Mouse (Mus musculus) heart, postnatal 0 days (tissue): ENCODE measurements at regions not wholly inside any gene's neighbourhood (a gene's known extent, or its start where the extent isn't known, plus 50 kb on each side); places are given as distances from the start of the nearest gene placed in this dataset.
A peak's percentile ranks its signal among the peaks of the same experiment; 100 is the strongest.

Experiments used
- ATAC-seq: fragments of 200-750 bp; cut with Nextera tagmentation; 2 replicates; pipeline ENCODE4 v1.8.0; 2017; ENCODE audit warnings: low read depth, moderate number of reproducible peaks, moderate library complexity; ENCODE audit not compliant: insufficient read depth
- DNase-seq: peaks from one replicate; pipeline ENCODE4 v3.0.0-alpha.2; 2016; ENCODE audit warnings: low spot score
- H3K27ac ChIP-seq: fragments of 300-500 bp; sonication (generic); 2 replicates; pipeline ENCODE4 v1.5.1; 2014; ENCODE audit warnings: low read depth, mild to moderate bottlenecking
- H3K27me3 ChIP-seq: fragments of 300-500 bp; sonication (generic); 2 replicates; pipeline ENCODE4 v1.6.1; 2014; ENCODE audit warnings: low read length, mixed read lengths; ENCODE audit not compliant: control insufficient read depth, insufficient read depth
- H3K36me3 ChIP-seq: fragments of 300-500 bp; sonication (generic); replicated peaks from 2 replicates; pipeline ENCODE4 v1.6.1; 2014; ENCODE audit warnings: low read length, mixed read lengths; ENCODE audit not compliant: control insufficient read depth, insufficient read depth
- H3K4me1 ChIP-seq: fragments of 300-500 bp; sonication (generic); 2 replicates; pipeline ENCODE4 v1.6.1; 2014; ENCODE audit warnings: antibody characterized with exemption; ENCODE audit not compliant: control insufficient read depth, insufficient read depth
- H3K4me2 ChIP-seq: fragments of 300-500 bp; sonication (generic); 2 replicates; pipeline ENCODE4 v1.6.1; 2014; ENCODE audit warnings: low read depth, mild to moderate bottlenecking, low read length, moderate library complexity
- H3K4me3 ChIP-seq: fragments of 300-500 bp; sonication (generic); 2 replicates; pipeline ENCODE4 v1.5.1; 2014; ENCODE audit warnings: low read depth, low read length
- H3K9ac ChIP-seq: fragments of 300-500 bp; sonication (generic); replicated peaks from 2 replicates; pipeline ENCODE4 v1.6.1; 2014; ENCODE audit warnings: low read depth, low read length, mixed read lengths
- H3K9me3 ChIP-seq: fragments of 300-500 bp; sonication (generic); replicated peaks from 2 replicates; pipeline ENCODE4 v1.6.1; 2016; ENCODE audit warnings: low read length; ENCODE audit not compliant: control insufficient read depth
- CTCF ChIP-seq: IDR thresholded peaks from 2 replicates; pipeline ENCODE4 v1.5.1; 2016; ENCODE audit warnings: antibody characterized with exemption, control low read depth, low read depth
- EP300 ChIP-seq: IDR thresholded peaks from 2 replicates; pipeline ENCODE4 v1.6.1; 2016; ENCODE audit warnings: antibody characterized with exemption, low read depth
- WGBS: fragments of 180-500 bp; shearing (Covaris S2); extraction: QIAGEN DNeasy Blood & Tissue Kit; methylation state at CpG from one replicate; pipeline ENCODE4 v1.1.7; 2014; 5-methylcytosine and 5-hydroxymethylcytosine counted together

DNA sequence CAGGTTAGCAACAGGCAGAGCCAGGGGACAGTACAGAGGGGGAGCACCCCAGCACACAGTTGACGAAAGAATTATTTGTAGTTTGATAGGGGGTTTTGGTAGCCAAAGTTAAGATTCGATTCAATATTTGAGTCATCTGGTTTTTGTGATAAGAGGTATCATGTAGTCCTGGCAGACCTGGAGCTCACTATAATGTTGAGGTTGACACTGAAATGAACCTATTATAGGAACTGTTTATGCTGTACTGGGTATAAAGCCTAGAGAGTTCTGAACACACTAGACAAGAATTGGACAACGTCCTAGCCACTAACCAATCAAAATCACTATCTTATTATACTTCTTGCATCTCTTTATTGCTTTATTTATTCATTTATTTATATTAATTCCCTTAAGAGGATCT is 284.4 kb upstream of the Thbs1 start:
- ATAC-seq (no peak), DNase-seq (no peak)
- Histone ChIP-seq H3K4me1 (peaks cover 9% of the 10 kb centered on the region; the same call in 1 of the 2 replicates), H3K27ac (no peak overlapping the region), H3K9ac (no peak overlapping the region), H3K36me3 (no peaks in the 10 kb centered on the region), H3K9me3 (no peaks in the 10 kb centered on the region), H3K4me3 (no peak overlapping the region), H3K27me3 (no peaks in the 10 kb centered on the region), H3K4me2 (no peak overlapping the region)
- TF ChIP-seq EP300, result no peak
- TF ChIP-seq CTCF, result no peak
- 71% methylated on average over 3 of the region's 3 CpGs for WGBS

DNA sequence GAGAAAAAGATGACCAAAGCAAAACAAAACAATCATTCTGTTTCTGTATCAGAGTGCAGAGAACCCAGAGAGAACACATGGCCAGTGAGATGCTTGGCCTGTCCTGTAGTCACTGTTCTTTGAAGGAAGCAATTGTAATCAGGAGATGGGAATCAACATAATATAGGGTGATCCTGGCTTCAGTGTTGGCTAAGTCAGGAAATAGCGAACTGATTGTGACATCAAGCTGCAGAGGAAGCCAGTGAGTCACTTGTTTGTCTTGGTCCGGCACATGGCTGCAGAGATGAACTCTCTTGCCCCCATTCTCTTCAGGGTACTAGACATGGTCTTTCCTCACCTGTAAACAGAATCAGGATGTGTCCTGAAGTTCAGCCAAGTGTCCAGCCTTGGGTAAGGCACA is 273.3 kb upstream of the Thbs1 start:
- H3K36me3 ChIP-seq, result no peaks in the 10 kb centered on the region
- H3K4me3 ChIP-seq, result no peak overlapping the region
- 44% methylated on average over 2 of the region's 2 CpGs for WGBS
- ATAC-seq, result peak; percentile 57; the same call in 1 of the 2 replicates
- no peak overlapping the region for H3K27ac ChIP-seq
- H3K4me1 ChIP-seq, result no peaks in the 10 kb centered on the region
- H3K9ac ChIP-seq, result no peak overlapping the region
- H3K27me3 ChIP-seq, result no peaks in the 10 kb centered on the region
- DNase-seq, result peak; percentile 56
- H3K9me3 ChIP-seq, result no peaks in the 10 kb centered on the region
- TF ChIP-seq CTCF, result no peak
- TF ChIP-seq EP300, result peak; percentile 78
- no peak overlapping the region for H3K4me2 ChIP-seq

DNA sequence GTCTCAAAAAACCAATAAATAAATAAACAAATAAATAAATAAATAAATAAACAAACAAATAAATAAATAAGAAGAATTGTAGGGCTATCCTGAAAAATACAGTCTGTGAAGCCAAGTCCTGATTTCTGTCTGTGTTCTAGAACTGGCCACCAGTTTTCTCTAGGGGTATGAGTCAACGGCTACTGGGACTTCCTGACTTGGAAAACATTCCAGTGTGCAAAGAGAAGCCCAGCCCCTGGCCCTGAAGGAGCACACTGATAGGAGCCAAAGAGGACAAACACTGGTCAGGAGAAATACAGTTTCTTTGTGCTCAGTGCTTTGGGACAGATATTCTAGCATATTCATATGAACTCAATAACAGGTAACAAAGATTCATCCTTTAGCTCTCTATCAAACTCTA is 271.3 kb upstream of the Thbs1 start:
- H3K4me3 ChIP-seq, result no peak overlapping the region
- ATAC-seq (peak; percentile 33; the same call in 1 of the 2 replicates), DNase-seq (peak; percentile 35)
- no peaks in the 10 kb centered on the region for H3K27me3 ChIP-seq
- 35% methylated on average over 1 of the region's 1 CpGs for WGBS
- H3K4me2 ChIP-seq, result no peak overlapping the region
- H3K27ac ChIP-seq, result no peak overlapping the region
- TF ChIP-seq CTCF (no peak), EP300 (no peak)
- H3K36me3 ChIP-seq, result no peaks in the 10 kb centered on the region
- no peaks in the 10 kb centered on the region for H3K9me3 ChIP-seq
- H3K4me1 ChIP-seq, result no peaks in the 10 kb centered on the region
- H3K9ac ChIP-seq, result no peak overlapping the region

DNA sequence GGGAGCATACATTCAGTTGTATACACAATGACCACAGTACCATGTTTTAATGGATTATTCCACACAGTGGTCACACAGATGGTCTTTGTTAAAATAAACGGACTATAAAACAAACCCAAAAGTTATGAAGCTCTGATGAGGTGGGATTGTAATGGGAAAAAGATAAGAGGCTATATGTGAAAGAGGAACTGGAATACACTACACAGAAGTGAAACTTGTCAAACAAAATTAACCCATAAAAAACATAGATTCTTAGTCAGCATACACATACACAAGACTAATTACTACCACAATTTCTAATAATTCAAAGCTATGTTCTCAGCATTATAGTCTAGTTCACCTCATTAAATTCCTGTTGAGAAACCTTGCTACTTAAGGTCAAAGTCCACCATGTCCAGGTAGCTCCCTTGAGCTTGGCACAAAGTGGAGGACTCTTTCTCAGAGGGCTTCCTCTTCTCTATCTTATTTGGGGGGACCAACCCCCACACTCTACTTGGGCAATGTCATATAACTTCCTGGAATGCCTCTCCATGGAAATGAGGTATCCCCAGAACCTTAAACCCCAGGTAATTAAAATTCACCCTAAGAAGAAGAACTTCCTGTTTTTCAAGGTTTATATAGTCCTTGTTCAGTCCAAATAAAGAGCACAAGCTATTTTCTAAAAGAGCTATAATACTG is 269.2 kb upstream of the Thbs1 start:
- TF ChIP-seq CTCF (no peak), EP300 (no peak)
- WGBS, result 74% methylated on average over 1 of the region's 1 CpGs
- Histone ChIP-seq H3K36me3 (no peaks in the 10 kb centered on the region), H3K4me2 (no peak overlapping the region), H3K4me1 (no peaks in the 10 kb centered on the region), H3K4me3 (no peak overlapping the region), H3K9me3 (no peaks in the 10 kb centered on the region), H3K27me3 (no peaks in the 10 kb centered on the region), H3K27ac (no peak overlapping the region), H3K9ac (no peak overlapping the region)
- DNase-seq (no peak), ATAC-seq (no peak)

DNA sequence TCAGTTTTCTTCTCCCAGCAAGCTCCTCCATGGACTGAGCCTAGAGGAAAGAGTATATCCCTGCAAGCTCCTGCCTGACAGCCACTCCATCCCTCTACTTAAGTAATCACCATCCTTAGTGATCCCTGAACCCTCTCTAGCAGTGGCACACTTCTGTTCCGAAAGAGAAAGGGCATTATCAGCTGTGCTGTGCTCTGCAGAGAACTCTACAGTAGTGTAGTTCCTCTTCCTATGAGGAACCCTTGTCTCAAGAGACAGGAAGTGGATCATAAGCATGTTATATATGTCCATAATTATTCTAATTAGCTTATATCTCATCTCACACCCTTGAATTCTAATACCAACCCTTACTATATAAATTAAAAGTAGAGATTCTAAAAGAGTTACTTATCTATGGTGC is 259.2 kb upstream of the Thbs1 start:
- Histone ChIP-seq H3K9me3 (no peaks in the 10 kb centered on the region), H3K9ac (no peak overlapping the region), H3K4me2 (no peak overlapping the region), H3K27me3 (no peaks in the 10 kb centered on the region), H3K4me3 (no peak overlapping the region), H3K36me3 (no peaks in the 10 kb centered on the region), H3K4me1 (no peaks in the 10 kb centered on the region), H3K27ac (no peak overlapping the region)
- no peak for DNase-seq
- TF ChIP-seq EP300 (no peak), CTCF (no peak)
- WGBS, result 43% methylated on average over 1 of the region's 1 CpGs
- ATAC-seq, result no peak

DNA sequence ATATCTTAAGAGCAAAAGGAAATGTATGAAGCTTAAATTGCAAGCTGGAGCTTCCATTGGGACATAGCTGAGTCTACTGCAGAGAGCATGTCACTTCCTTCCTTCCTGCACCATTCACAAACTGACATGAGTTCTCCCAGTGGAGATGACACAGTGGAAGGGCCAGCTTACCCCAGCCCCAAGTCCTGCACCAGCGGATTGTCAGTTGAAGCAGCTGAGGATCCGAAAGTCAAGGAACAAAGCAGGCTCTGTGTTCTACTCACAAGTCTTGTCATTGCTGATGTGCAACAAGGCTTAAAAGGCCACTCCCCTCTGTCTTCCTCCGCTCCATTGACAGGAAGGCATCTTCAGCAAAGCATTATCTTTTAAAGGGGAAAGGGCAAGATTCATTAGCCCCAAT is 249.4 kb upstream of the Thbs1 start:
- WGBS, result 68% methylated on average over 3 of the region's 3 CpGs

More for the DNA sequence above, 249.4 kb upstream of the Thbs1 start:
- Histone ChIP-seq H3K4me3 (no peak overlapping the region), H3K27ac (no peak overlapping the region), H3K27me3 (no peaks in the 10 kb centered on the region), H3K4me1 (peaks cover 5% of the 10 kb centered on the region; the same call in 1 of the 2 replicates), H3K9me3 (no peaks in the 10 kb centered on the region), H3K4me2 (no peak overlapping the region), H3K9ac (no peak overlapping the region), H3K36me3 (no peaks in the 10 kb centered on the region)
- TF ChIP-seq EP300 (no peak), CTCF (no peak)
- ATAC-seq (no peak), DNase-seq (no peak)
